Mouse (Mus musculus) CH12.LX (cell line): ENCODE results near the gene Fgfr2. TPM values are rescaled to one million over a fixed set of nuclear protein-coding genes. Genes with fewer than 3 reads are reported as not detected.
A peak's percentile ranks its signal among the peaks of the same experiment; 100 is the strongest.
"Not testable (repeated sequence)": the region's sequence is repeated elsewhere in the genome, so short reads cannot be mapped to it uniquely, and the experiment has no call there.

Source experiments
- DNase-seq: peaks from one replicate; pipeline ENCODE4 v3.0.0-alpha.2; 2013; ENCODE audit errors: extremely low read depth
- H3K27ac ChIP-seq: 2 replicates; pipeline ENCODE4 v1.5.1; 2012; ENCODE audit warnings: low read depth, mild to moderate bottlenecking, control low read depth, moderate library complexity; ENCODE audit not compliant: insufficient read depth
- H3K27me3 ChIP-seq: replicated peaks from 2 replicates; pipeline ENCODE3; 2012; ENCODE audit warnings: inconsistent platforms
- H3K36me3 ChIP-seq, 2 experiments: replicated peaks in 1 of 2; 2 replicates each; pipeline versions ENCODE3 to v1.6.1; 2012; ENCODE audit warnings: inconsistent platforms in 1 of 2, low read length in 1 of 2, mild to moderate bottlenecking in 1 of 2, mixed read lengths in 1 of 2, moderate library complexity in 1 of 2; ENCODE audit not compliant: control insufficient read depth in 1 of 2, insufficient read depth in 1 of 2
- H3K4me1 ChIP-seq, 2 experiments: 2 replicates each; pipeline ENCODE4 v1.6.1; 2012; ENCODE audit warnings: inconsistent platforms in 1 of 2, moderate library complexity in 1 of 2; ENCODE audit not compliant: insufficient read depth in 2 of 2, control insufficient read depth in 1 of 2
- H3K4me2 ChIP-seq: 2 replicates; pipeline ENCODE4 v1.6.1; 2012; ENCODE audit warnings: low read depth, mild to moderate bottlenecking, control low read depth; ENCODE audit not compliant: poor library complexity, insufficient read depth, severe bottlenecking
- H3K4me3 ChIP-seq, 3 experiments: fragments of 150-350 bp in 1 of 3; sonication (generic) in 1 of 3; replicated peaks in 1 of 3; 2 replicates each; pipeline versions ENCODE3 to v1.5.1; 2011 to 2012; ENCODE audit warnings: low read depth in 2 of 3, low read length in 2 of 3, mild to moderate bottlenecking in 2 of 3, moderate library complexity in 2 of 3, control low read depth in 1 of 3, improper control_type of control experiment in 1 of 3, inconsistent platforms in 1 of 3, mixed read lengths in 1 of 3; ENCODE audit not compliant: poor library complexity in 1 of 3
- H3K79me2 ChIP-seq: replicated peaks from 2 replicates; pipeline ENCODE4 v1.6.1; 2012; ENCODE audit warnings: mild to moderate bottlenecking, moderate library complexity; ENCODE audit not compliant: control insufficient read depth, poor library complexity, insufficient read depth, severe bottlenecking; ENCODE audit errors: extremely low read depth
- H3K9ac ChIP-seq: 2 replicates; pipeline ENCODE4 v1.6.1; 2012; ENCODE audit warnings: low read depth, mild to moderate bottlenecking, control low read depth, moderate library complexity; ENCODE audit not compliant: insufficient read depth
- H3K9me3 ChIP-seq: replicated peaks from 2 replicates; pipeline ENCODE3; 2012; ENCODE audit warnings: low read length, inconsistent platforms, mixed read lengths
- BHLHE40 ChIP-seq: IDR thresholded peaks from 2 replicates; pipeline ENCODE4 v1.6.1; 2011; ENCODE audit warnings: mild to moderate bottlenecking, low read depth, low read length, improper control_type of control experiment
- CHD1 ChIP-seq: IDR thresholded peaks from 2 replicates; pipeline ENCODE4 v1.6.1; 2012; ENCODE audit warnings: low read depth, low read length, improper control_type of control experiment, inconsistent platforms
- E2F4 ChIP-seq: IDR thresholded peaks from 2 replicates; pipeline ENCODE4 v1.6.1; 2011; ENCODE audit warnings: low read depth, low read length, improper control_type of control experiment; ENCODE audit not compliant: insufficient replicate concordance
- EP300 ChIP-seq: IDR thresholded peaks from 2 replicates; pipeline ENCODE4 v1.6.1; 2011; ENCODE audit warnings: low read length, improper control_type of control experiment
- GABPA ChIP-seq: IDR thresholded peaks from 2 replicates; pipeline ENCODE4 v1.6.1; 2012; ENCODE audit warnings: low read depth, low read length, improper control_type of control experiment, inconsistent platforms; ENCODE audit not compliant: insufficient replicate concordance
- JUND ChIP-seq: conservative IDR thresholded peaks from 2 replicates; pipeline ENCODE4 v1.6.1; 2011; ENCODE audit warnings: low read depth, low read length, improper control_type of control experiment
- MAX ChIP-seq: IDR thresholded peaks from 2 replicates; pipeline ENCODE4 v1.6.1; 2011; ENCODE audit warnings: low read length, improper control_type of control experiment
- MAZ ChIP-seq: IDR thresholded peaks from 2 replicates; pipeline ENCODE4 v1.6.1; 2012; ENCODE audit warnings: low read depth, mild to moderate bottlenecking, inconsistent platforms, low read length, improper control_type of control experiment, moderate library complexity
- MYC ChIP-seq: IDR thresholded peaks from 2 replicates; pipeline ENCODE4 v1.6.1; 2011; ENCODE audit warnings: low read depth, mild to moderate bottlenecking, improper control_type of control experiment, low read length
- POLR2A ChIP-seq: IDR thresholded peaks from 2 replicates; pipeline ENCODE4 v1.6.1; 2011; ENCODE audit warnings: low read depth, mild to moderate bottlenecking, improper control_type of control experiment, low read length
- POLR2AphosphoS2 ChIP-seq: IDR thresholded peaks from 2 replicates; pipeline ENCODE4 v1.6.1; 2011; ENCODE audit warnings: low read depth, low read length, improper control_type of control experiment
- RAD21 ChIP-seq: IDR thresholded peaks from 2 replicates; pipeline ENCODE4 v1.6.1; 2011; ENCODE audit warnings: low read depth, mild to moderate bottlenecking, low read length, improper control_type of control experiment, moderate library complexity
- RCOR1 ChIP-seq: conservative IDR thresholded peaks from 2 replicates; pipeline ENCODE4 v1.6.1; 2012; ENCODE audit warnings: low read depth, mild to moderate bottlenecking, inconsistent platforms, low read length, improper control_type of control experiment
- SIN3A ChIP-seq: IDR thresholded peaks from 2 replicates; pipeline ENCODE4 v1.6.1; 2012; ENCODE audit warnings: low read length, improper control_type of control experiment, inconsistent platforms
- SMC3 ChIP-seq: IDR thresholded peaks from 2 replicates; pipeline ENCODE4 v1.6.1; 2011; ENCODE audit warnings: low read depth, low read length, improper control_type of control experiment
- TCF12 ChIP-seq: IDR thresholded peaks from 2 replicates; pipeline ENCODE4 v1.6.1; 2014; ENCODE audit warnings: low read depth, mild to moderate bottlenecking, inconsistent platforms, low read length, improper control_type of control experiment
- USF2 ChIP-seq: conservative IDR thresholded peaks from 2 replicates; pipeline ENCODE4 v1.6.1; 2011; ENCODE audit warnings: low read depth, low read length, improper control_type of control experiment
- ZC3H11A ChIP-seq: IDR thresholded peaks from 2 replicates; pipeline ENCODE4 v1.6.1; 2012; ENCODE audit warnings: low read depth, mild to moderate bottlenecking, inconsistent platforms, low read length, improper control_type of control experiment
- ZKSCAN1 ChIP-seq: IDR thresholded peaks from 2 replicates; pipeline ENCODE4 v1.6.1; 2012; ENCODE audit warnings: low read depth, inconsistent platforms, low read length, improper control_type of control experiment, borderline replicate concordance
- ZMIZ1 ChIP-seq: IDR thresholded peaks from 2 replicates; pipeline ENCODE4 v1.6.1; 2012; ENCODE audit warnings: low read depth, mild to moderate bottlenecking, inconsistent platforms, low read length, improper control_type of control experiment
- ZNF384 ChIP-seq: IDR thresholded peaks from 2 replicates; pipeline ENCODE4 v1.6.1; 2012; ENCODE audit warnings: low read depth, low read length, improper control_type of control experiment, inconsistent platforms
- dilution Hi-C: fragments of 300-500 bp; cut with MboI; formaldehyde crosslinking; loops from 2 replicates; pipeline ENCODE4 v1.14.3; 2020; ENCODE audit warnings: low sequenced_read_pairs; ENCODE audit not compliant: extremely low pct_unique_long_range_greater_than_20kb, extremely low pct_ligation_motif_present
- in situ Hi-C: fragments of 300-500 bp; cut with MboI; formaldehyde crosslinking; loops from 3 replicates; pipeline ENCODE4 v1.14.3; 2019; ENCODE audit warnings: low sequenced_read_pairs, low pct_ligation_motif_present, low pct_unique_long_range_greater_than_20kb, mixed read lengths
- polyA plus RNA-seq: library from polyadenylated mRNA; unstranded; fragments of >175 nt; gene quantifications from 2 replicates; pipeline ENCODE4 v1.2.1, GENCODE M21; 2012; ENCODE audit warnings: low read depth; ENCODE audit not compliant: insufficient read length
- total RNA-seq, 2 experiments: library from RNA; depleted of rRNA; stranded (reverse); fragments of 300-350 nt in 1 of 2; fragments of >200 nt in 1 of 2; gene quantifications; 2 replicates each; pipeline ENCODE4 v1.2.3; 2012 to 2014

Fgfr2 gene
- total and polyA plus RNA-seq, 3 experiments = not detected

- dilution Hi-C loops (no loop called here), in situ Hi-C loops (no loop called here)
- no peaks in the 10 kb centered on the region for H3K9me3 ChIP-seq
- no peak overlapping the region for H3K4me2 ChIP-seq
- no peak for DNase-seq
- H3K27me3 ChIP-seq = no peaks in the 10 kb centered on the region
- H3K27ac ChIP-seq = no peak overlapping the region
- H3K36me3 ChIP-seq = peaks cover 7 to 24% of the 10 kb centered on the region in 2 experiments
- no peak overlapping the region for H3K4me3 ChIP-seq
- no peaks in the 10 kb centered on the region for H3K79me2 ChIP-seq
- H3K9ac ChIP-seq = no peak overlapping the region
- no peak for TF ChIP-seq MAZ
- no peak for TF ChIP-seq TCF12
- TF ChIP-seq EP300 = no peak
- no peak for TF ChIP-seq BHLHE40
- TF ChIP-seq ZNF384 = no peak
- TF ChIP-seq ZC3H11A = no peak
- no peak for TF ChIP-seq JUND
- no peak for TF ChIP-seq RAD21
- TF ChIP-seq ZKSCAN1 = no peak
- TF ChIP-seq POLR2A = no peak
- TF ChIP-seq GABPA = no peak
- TF ChIP-seq MYC = no peak
- no peak for TF ChIP-seq CHD1
- H3K4me1 ChIP-seq = no peaks in the 10 kb centered on the region
These were observed 2728.5 kb downstream of the Fgfr2 start for GRCm38 (mm10) chr7:130394697-130395096.

GRCm38 (mm10) chr7:130390060-130390459 lies 2733.1 kb downstream of the Fgfr2 start:
- DNase-seq, H3K9me3 ChIP-seq, H3K27ac ChIP-seq, H3K4me3 ChIP-seq, H3K79me2 ChIP-seq, in situ Hi-C loops, H3K27me3 ChIP-seq, dilution Hi-C loops, H3K4me2 ChIP-seq, H3K9ac ChIP-seq, H3K4me1 ChIP-seq: not testable (repeated sequence)
- H3K36me3 ChIP-seq = peaks cover 7 to 28% of the 10 kb centered on the region in 2 experiments
- TF ChIP-seq ZNF384 = peak; percentile 54; the same call in 1 of the 2 replicates

- Histone ChIP-seq H3K27ac (no peak overlapping the region), H3K79me2 (no peaks in the 10 kb centered on the region), H3K4me3 (no peak overlapping the region), H3K4me1 (0 out of 4 replicates have a peak, but pooled peaks cover 0 to 2% of the 10 kb centered on the region in 2 experiments), H3K9me3 (peaks cover 2% of the 10 kb centered on the region), H3K36me3 (peaks cover 0 to 11% of the 10 kb centered on the region in 2 experiments), H3K4me2 (no peak overlapping the region), H3K9ac (no peak overlapping the region), H3K27me3 (no peaks in the 10 kb centered on the region)
- dilution Hi-C loops = no loop called here
- in situ Hi-C loops = no loop called here
- DNase-seq = no peak
- TF ChIP-seq POLR2AphosphoS2 = no peak
- TF ChIP-seq SIN3A = no peak
- no peak for TF ChIP-seq RAD21
- no peak for TF ChIP-seq USF2
- TF ChIP-seq SMC3 = no peak
- no peak for TF ChIP-seq MAZ
- TF ChIP-seq ZMIZ1 = no peak
- no peak for TF ChIP-seq MAX
- no peak for TF ChIP-seq E2F4
- TF ChIP-seq RCOR1 = no peak
These were observed 2736.8 kb downstream of the Fgfr2 start for GRCm38 (mm10) chr7:130386308-130386707.
